In genomic region chr11:117830401-117830800, GRCm38 (mm10) we compare ENCODE assay signal across 11 mouse cellular contexts. TPM values are rescaled to one million over a fixed set of nuclear protein-coding genes. Genes with fewer than 3 reads are reported as not detected.
DNase-seq lines count a peak whose midpoint lies in the region; ATAC-seq and TF ChIP-seq lines count a peak whose summit lies in the region.
"Had no signal": no experiment of that assay in that cellular context is flagged by ENCODE, and none has a peak within 500 bp of the region (broad histone marks: within the 10 kb centered on the region; RNA-seq: fewer than 3 reads in every experiment).

No protein-coding gene starts in this region.

- WGBS in heart, embryonic 14.5 days: 47% methylated on average over 9 of the region's 9 CpGs
- WGBS in intestine, embryonic 15.5 days: 56% methylated on average over 9 of the region's 9 CpGs
- WGBS in hindbrain, embryonic 16.5 days: 67% methylated on average over 9 of the region's 9 CpGs

- no peak for TF ChIP-seq CTCF in MEL (IDR thresholded peaks at IDR 0.05 in 2 of 3, conservative IDR thresholded peaks at IDR 0.05 in 1 of 3; ENCODE audit: control insufficient read depth in 1 of 3, insufficient read depth in 1 of 3, low read depth in 2 of 3, low read length in 3 of 3, poor library complexity in 1 of 3, severe bottlenecking in 1 of 3)

- H3K9ac ChIP-seq in heart, embryonic 14.5 days (ENCODE audit: low read length): no peak overlapping the region; the same call in 1 of the 2 replicates
- no peak overlapping the region for H3K9ac ChIP-seq in MEL (ENCODE audit: control insufficient read depth, low read depth, low read length, poor library complexity, severe bottlenecking)
- H3K9ac ChIP-seq in intestine, embryonic 15.5 days: no peak overlapping the region
- H3K9ac ChIP-seq in hindbrain, embryonic 16.5 days (ENCODE audit: low read depth, low read length): no peak overlapping the region

- no peak overlapping the region for H3K4me2 ChIP-seq in heart, embryonic 14.5 days (ENCODE audit: low read length)
- H3K4me2 ChIP-seq in intestine, embryonic 15.5 days (replicated peaks): no peak overlapping the region
- H3K4me2 ChIP-seq in hindbrain, embryonic 16.5 days (ENCODE audit: low read length): no peak overlapping the region

- no peak for ATAC-seq in heart, embryonic 14.5 days (ENCODE audit: insufficient number of reproducible peaks, insufficient read depth, low FRiP score, low read depth)
- no peak for ATAC-seq in intestine, embryonic 15.5 days
- ATAC-seq in hindbrain, embryonic 16.5 days: no peak
- ATAC-seq: CD4-positive, CD25-positive, alpha-beta regulatory T cell, adult 4 months had no signal

- no peaks in the 10 kb centered on the region for H3K36me3 ChIP-seq in heart, embryonic 14.5 days (ENCODE audit: control insufficient read depth, insufficient read depth, low read length)
- peaks cover 0 to 34% of the 10 kb centered on the region in 2 experiments; a peak in 2 of 4 replicates for H3K36me3 ChIP-seq in MEL (ENCODE audit: control insufficient read depth in 1 of 2, insufficient read depth in 2 of 2, low read length in 2 of 2)
- H3K36me3 ChIP-seq in intestine, embryonic 15.5 days: no peaks in the 10 kb centered on the region
- H3K36me3 ChIP-seq in hindbrain, embryonic 16.5 days (ENCODE audit: control insufficient read depth, insufficient read depth, low read length): no peaks in the 10 kb centered on the region
- H3K36me3 ChIP-seq: midbrain, embryonic 10.5 days had no signal

- no peaks in the 10 kb centered on the region for H3K9me3 ChIP-seq in heart, embryonic 14.5 days (ENCODE audit: control insufficient read depth, low read length)
- no peaks in the 10 kb centered on the region for H3K9me3 ChIP-seq in MEL (replicated peaks; ENCODE audit: insufficient read depth, low read length)
- no peaks in the 10 kb centered on the region for H3K9me3 ChIP-seq in intestine, embryonic 15.5 days
- no peaks in the 10 kb centered on the region for H3K9me3 ChIP-seq in hindbrain, embryonic 16.5 days (ENCODE audit: control insufficient read depth, low read length)
- H3K9me3 ChIP-seq: midbrain, embryonic 10.5 days had no signal

- DNase-seq in heart, postnatal 25 days (ENCODE audit: low spot score): no peak
- peak; percentile 85 for DNase-seq in MEL (ENCODE audit: low read depth, low spot score)
- DNase-seq in lung, postnatal 36 days: peak; percentile 61
- no peak for DNase-seq in adrenal gland, adult 8-10 months
- no peak for DNase-seq in right cerebral cortex, adult 18-20 months
- DNase-seq: gastrocnemius, postnatal 10 days had no signal

- H3K4me1 ChIP-seq in heart, embryonic 14.5 days (ENCODE audit: control insufficient read depth in 2 of 2, insufficient read depth in 2 of 2, low read length in 2 of 2): peaks cover 52 to 54% of the 10 kb centered on the region in 2 experiments
- peaks cover 19 to 59% of the 10 kb centered on the region in 2 experiments for H3K4me1 ChIP-seq in MEL (ENCODE audit: control insufficient read depth in 1 of 2, insufficient read depth in 2 of 2, low read length in 2 of 2)
- H3K4me1 ChIP-seq in intestine, embryonic 15.5 days (replicated peaks): peaks cover 60% of the 10 kb centered on the region
- peaks cover 33% of the 10 kb centered on the region for H3K4me1 ChIP-seq in hindbrain, embryonic 16.5 days (ENCODE audit: control insufficient read depth, insufficient read depth, low read depth, low read length)

- no peaks in the 10 kb centered on the region for H3K27me3 ChIP-seq in heart, embryonic 14.5 days (ENCODE audit: control insufficient read depth, insufficient read depth, low read length)
- no peaks in the 10 kb centered on the region for H3K27me3 ChIP-seq in MEL (ENCODE audit: control insufficient read depth in 1 of 2, insufficient read depth in 2 of 2, low read length in 2 of 2)
- H3K27me3 ChIP-seq in intestine, embryonic 15.5 days (replicated peaks): no peaks in the 10 kb centered on the region
- H3K27me3 ChIP-seq in hindbrain, embryonic 16.5 days (replicated peaks; ENCODE audit: control insufficient read depth, insufficient read depth, low read length): no peaks in the 10 kb centered on the region

- H3K4me3 ChIP-seq in heart, embryonic 14.5 days (ENCODE audit: control insufficient read depth in 1 of 2, insufficient read depth in 1 of 2, low read depth in 1 of 2, low read length in 2 of 2): no peak overlapping the region
- H3K4me3 ChIP-seq in MEL (ENCODE audit: control insufficient read depth in 1 of 2, insufficient read depth in 1 of 2, low read depth in 2 of 2, low read length in 2 of 2): no peak overlapping the region
- H3K4me3 ChIP-seq in intestine, embryonic 15.5 days (replicated peaks): no peak overlapping the region
- H3K4me3 ChIP-seq in hindbrain, embryonic 16.5 days (ENCODE audit: low read length): no peak overlapping the region
- H3K4me3 ChIP-seq: midbrain, embryonic 10.5 days had no signal

- TF ChIP-seq RAD21 in MEL (IDR thresholded peaks at IDR 0.05; ENCODE audit: low read depth, low read length): no peak

- no peak for TF ChIP-seq POLR2A in MEL (IDR thresholded peaks at IDR 0.05; ENCODE audit: control insufficient read depth in 1 of 2, insufficient read depth in 1 of 2, low read depth in 1 of 2, low read length in 2 of 2, poor library complexity in 1 of 2)

- peak overlapping the region; percentile 90 to 97 for H3K27ac ChIP-seq in heart, embryonic 14.5 days (replicated peaks in 1 of 2; ENCODE audit: control insufficient read depth in 1 of 2, insufficient read depth in 1 of 2, low read depth in 2 of 2, low read length in 2 of 2)
- peak overlapping the region; percentile 52 for H3K27ac ChIP-seq in MEL (ENCODE audit: control insufficient read depth, low read depth, low read length)
- peak overlapping the region; percentile 94 for H3K27ac ChIP-seq in intestine, embryonic 15.5 days
- H3K27ac ChIP-seq in hindbrain, embryonic 16.5 days (ENCODE audit: low read depth, low read length): no peak overlapping the region
- H3K27ac ChIP-seq: midbrain, embryonic 10.5 days had no signal

- peaks cover 2% of the 10 kb centered on the region; the same call in 1 of the 2 replicates for H3K79me2 ChIP-seq in MEL (ENCODE audit: control insufficient read depth, insufficient read depth, low read length, poor library complexity)

- peak; percentile 78 to 82 for TF ChIP-seq EP300 in MEL (IDR thresholded peaks at IDR 0.05; ENCODE audit: low read depth in 1 of 2, low read length in 2 of 2)

- intact Hi-C loops in heart, postnatal 25 days (cut with DNase I): no loop called here

RNA-seq across cellular contexts. Expression of gene Tk1, which starts 4.5 kb away (rescaled TPM):
- 98.0 and 100 TPM in 2 replicates for polyA plus RNA-seq in heart, embryonic 14.5 days (2014; fragmentation: Nextera tagmentation; extraction: Ambion mirVana)
- total RNA-seq in heart, postnatal 25 days (2021): 1 to 10 TPM; 2.3 to 3.2 TPM
- total RNA-seq in MEL (2012; rRNA removed): 171 and 172 TPM in 2 replicates
- 100 to 1,000 TPM in 1 of 2 experiments, not detected in 1; 188 TPM for polyA plus RNA-seq in MEL (2012; ENCODE audit: insufficient read depth in 1 of 2, insufficient read length in 2 of 2, low read depth in 1 of 2, low replicate concordance in 2 of 2, missing spikeins in 1 of 2)
- 144 and 146 TPM in 2 replicates for polyA plus RNA-seq in intestine, embryonic 15.5 days (2015; fragmentation: Nextera tagmentation; extraction: Ambion mirVana)
- polyA plus RNA-seq in hindbrain, embryonic 16.5 days (2015; fragmentation: Nextera tagmentation; extraction: Ambion mirVana): 19.6 and 21.2 TPM in 2 replicates
- 1 to 10 TPM; 2.4 to 5.0 (median 4.3) TPM for total RNA-seq in adrenal gland, adult 8-10 months (2022)

RNA-seq across cellular contexts. Expression of gene Afmid, which starts 4.7 kb away (rescaled TPM):
- 18.7 and 20.8 TPM in 2 replicates for polyA plus RNA-seq in heart, embryonic 14.5 days (2014; fragmentation: Nextera tagmentation; extraction: Ambion mirVana)
- 1 to 10 TPM; 4.3 to 5.6 TPM for total RNA-seq in heart, postnatal 25 days (2021)
- total RNA-seq in MEL (2012; rRNA removed): 3.3 and 3.5 TPM in 2 replicates
- 1 to 10 TPM in 1 of 2 experiments, not detected in 1; 3.8 TPM for polyA plus RNA-seq in MEL (2012; ENCODE audit: insufficient read depth in 1 of 2, insufficient read length in 2 of 2, low read depth in 1 of 2, low replicate concordance in 2 of 2, missing spikeins in 1 of 2)
- 8.3 and 8.9 TPM in 2 replicates for polyA plus RNA-seq in intestine, embryonic 15.5 days (2015; fragmentation: Nextera tagmentation; extraction: Ambion mirVana)
- 7.0 and 8.5 TPM in 2 replicates for polyA plus RNA-seq in hindbrain, embryonic 16.5 days (2015; fragmentation: Nextera tagmentation; extraction: Ambion mirVana)
- total RNA-seq in adrenal gland, adult 8-10 months (2022): 10 to 100 TPM in 2 of 4 experiments, 1 to 10 TPM in 2; 5.1 to 17.0 (median 10.2) TPM

RNA-seq across cellular contexts. Expression of gene Birc5, which starts 18.6 kb away (rescaled TPM):
- polyA plus RNA-seq in heart, embryonic 14.5 days (2014; fragmentation: Nextera tagmentation; extraction: Ambion mirVana): 227 and 240 TPM in 2 replicates
- 1 to 10 TPM in 1 of 2 experiments, under 1 TPM in 1; 0.73 to 1.3 TPM for total RNA-seq in heart, postnatal 25 days (2021)
- 242 and 244 TPM in 2 replicates for total RNA-seq in MEL (2012; rRNA removed)
- polyA plus RNA-seq in MEL (2012; ENCODE audit: insufficient read depth in 1 of 2, insufficient read length in 2 of 2, low read depth in 1 of 2, low replicate concordance in 2 of 2, missing spikeins in 1 of 2): 100 to 1,000 TPM in 1 of 2 experiments, not detected in 1; 214 TPM
- 307 and 336 TPM in 2 replicates for polyA plus RNA-seq in intestine, embryonic 15.5 days (2015; fragmentation: Nextera tagmentation; extraction: Ambion mirVana)
- 37.9 and 42.9 TPM in 2 replicates for polyA plus RNA-seq in hindbrain, embryonic 16.5 days (2015; fragmentation: Nextera tagmentation; extraction: Ambion mirVana)
- total RNA-seq in adrenal gland, adult 8-10 months (2022): 1 to 10 TPM; 1.2 to 2.5 (median 1.7) TPM

RNA-seq across cellular contexts. Expression of gene Gm20708, which starts 20.9 kb away (rescaled TPM):
- polyA plus RNA-seq in heart, embryonic 14.5 days (2014; fragmentation: Nextera tagmentation; extraction: Ambion mirVana): 0.71 and 1.0 TPM in 2 replicates
- 1 to 10 TPM in 1 of 2 experiments, under 1 TPM in 1; 0.36 to 1.2 TPM for total RNA-seq in heart, postnatal 25 days (2021)
- total RNA-seq in MEL (2012; rRNA removed): 0.46 and 0.85 TPM in 2 replicates
- polyA plus RNA-seq in MEL (2012; ENCODE audit: insufficient read depth in 1 of 2, insufficient read length in 2 of 2, low read depth in 1 of 2, low replicate concordance in 2 of 2, missing spikeins in 1 of 2): under 1 TPM in 1 of 2 experiments, not detected in 1; 0.70 TPM
- 0.26 and 0.38 TPM in 2 replicates for polyA plus RNA-seq in intestine, embryonic 15.5 days (2015; fragmentation: Nextera tagmentation; extraction: Ambion mirVana)
- polyA plus RNA-seq in hindbrain, embryonic 16.5 days (2015; fragmentation: Nextera tagmentation; extraction: Ambion mirVana): 1.1 and 1.8 TPM in 2 replicates
- 1 to 10 TPM in 2 of 4 experiments, under 1 TPM in 2; 0.59 to 3.4 (median 1.3) TPM for total RNA-seq in adrenal gland, adult 8-10 months (2022)

RNA-seq across cellular contexts. Expression of gene Syngr2, which starts 20.9 kb away (rescaled TPM):
- 99.4 and 102 TPM in 2 replicates for polyA plus RNA-seq in heart, embryonic 14.5 days (2014; fragmentation: Nextera tagmentation; extraction: Ambion mirVana)
- 100 to 1,000 TPM; 109 to 113 TPM for total RNA-seq in heart, postnatal 25 days (2021)
- total RNA-seq in MEL (2012; rRNA removed): 160 and 189 TPM in 2 replicates
- 100 to 1,000 TPM in 1 of 2 experiments, not detected in 1; 384 TPM for polyA plus RNA-seq in MEL (2012; ENCODE audit: insufficient read depth in 1 of 2, insufficient read length in 2 of 2, low read depth in 1 of 2, low replicate concordance in 2 of 2, missing spikeins in 1 of 2)
- 135 and 151 TPM in 2 replicates for polyA plus RNA-seq in intestine, embryonic 15.5 days (2015; fragmentation: Nextera tagmentation; extraction: Ambion mirVana)
- polyA plus RNA-seq in hindbrain, embryonic 16.5 days (2015; fragmentation: Nextera tagmentation; extraction: Ambion mirVana): 17.4 and 20.9 TPM in 2 replicates
- total RNA-seq in adrenal gland, adult 8-10 months (2022): 100 to 1,000 TPM in 2 of 4 experiments, 10 to 100 TPM in 2; 86.0 to 110 (median 103) TPM

Comparison
In these comparisons a context has a peak if more than half of its experiments do, and no peak if none do; other contexts are left out.
1. DNase-seq: peak in MEL (single experiment) and lung, postnatal 36 days (single experiment); none in heart, postnatal 25 days (single experiment), adrenal gland, adult 8-10 months (single experiment) and right cerebral cortex, adult 18-20 months (single experiment).